Mouse (Mus musculus) megakaryocyte, embryonic 14.5 days (primary cell): ENCODE data around the gene Palm.

Source experiments
- FLI1 ChIP-seq: IDR thresholded peaks from 2 replicates; pipeline ENCODE4 v1.6.1; 2012; ENCODE audit warnings: low read length, inconsistent platforms, mixed read lengths
- GATA1 ChIP-seq: IDR thresholded peaks from 3 replicates; pipeline ENCODE4 v1.6.1; 2012; ENCODE audit warnings: mixed read lengths, low read length, inconsistent platforms, borderline replicate concordance

DNA sequence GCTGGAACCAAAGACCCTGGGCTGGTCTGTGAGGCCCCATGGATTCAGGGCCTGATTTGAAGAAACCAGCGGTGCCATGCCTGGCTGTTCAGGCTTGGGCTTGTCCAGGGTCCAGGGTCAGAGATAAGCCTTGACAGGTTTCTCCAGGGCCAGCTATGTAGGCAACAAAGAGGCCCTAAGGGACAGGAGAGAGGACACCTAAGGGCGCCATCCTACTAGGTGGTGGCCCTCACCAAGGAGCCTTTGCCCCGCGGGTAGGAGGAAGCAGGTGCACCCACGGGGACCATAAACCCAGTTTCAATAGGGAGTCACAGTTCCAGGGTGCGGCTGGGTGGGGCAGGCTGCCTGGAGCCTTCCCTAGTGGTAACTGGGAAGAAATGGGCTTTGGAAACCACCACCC is 29.6 kb downstream of the Palm start:
- TF ChIP-seq FLI1 (no peak), GATA1 (no peak)
